Mouse (Mus musculus) lung, embryonic 15.5 days (tissue): Measurements from ENCODE around the gene Impg2. TPM values are rescaled to one million over a fixed set of nuclear protein-coding genes. Genes with fewer than 3 reads are reported as not detected.
A peak's percentile ranks its signal among the peaks of the same experiment; 100 is the strongest.

ENCODE experiments used
- ATAC-seq: fragments of 200-750 bp; cut with Nextera tagmentation; 2 replicates; pipeline ENCODE4 v1.8.0; 2017; ENCODE audit warnings: moderate number of reproducible peaks, borderline replicate concordance; ENCODE audit not compliant: low FRiP score, low TSS enrichment; ENCODE audit errors: extremely low read depth
- H3K27ac ChIP-seq: fragments of 300-500 bp; sonication (generic); 2 replicates; pipeline ENCODE4 v1.5.1; 2015; ENCODE audit warnings: moderate library complexity, mild to moderate bottlenecking, inconsistent platforms
- H3K27me3 ChIP-seq: fragments of 300-500 bp; sonication (generic); 2 replicates; pipeline ENCODE4 v1.6.1; 2015; ENCODE audit warnings: inconsistent platforms
- H3K36me3 ChIP-seq: fragments of 300-500 bp; sonication (generic); 2 replicates; pipeline ENCODE4 v1.6.1; 2015; ENCODE audit warnings: inconsistent platforms
- H3K4me1 ChIP-seq: fragments of 300-500 bp; sonication (generic); 2 replicates; pipeline ENCODE4 v1.6.1; 2015; ENCODE audit warnings: inconsistent platforms
- H3K4me2 ChIP-seq: fragments of 300-500 bp; sonication (generic); 2 replicates; pipeline ENCODE4 v1.6.1; 2015; ENCODE audit warnings: inconsistent platforms, mild to moderate bottlenecking, moderate library complexity
- H3K4me3 ChIP-seq: fragments of 300-500 bp; sonication (generic); 2 replicates; pipeline ENCODE4 v1.5.1; 2015; ENCODE audit warnings: mild to moderate bottlenecking, inconsistent platforms
- H3K9ac ChIP-seq: fragments of 300-500 bp; sonication (generic); 2 replicates; pipeline ENCODE4 v1.6.1; 2015; ENCODE audit warnings: inconsistent platforms
- H3K9me3 ChIP-seq: fragments of 300-500 bp; sonication (generic); 2 replicates; pipeline ENCODE4 v1.6.1; 2016; ENCODE audit warnings: inconsistent platforms
- WGBS: fragments of 180-500 bp; shearing (Covaris S2); methylation state at CpG from one replicate; pipeline ENCODE4 v1.1.7; 2015; 5-methylcytosine and 5-hydroxymethylcytosine counted together
- polyA plus RNA-seq: library from polyadenylated mRNA; unstranded; fragments of >200 nt; fragmentation: Nextera tagmentation; extraction: Ambion mirVana; gene quantifications from 2 replicates; pipeline ENCODE4 v1.2.1, GENCODE M21; 2015

Impg2 gene
- polyA plus RNA-seq, 1 experiment from 2014 or later: 0.10 TPM

DNA sequence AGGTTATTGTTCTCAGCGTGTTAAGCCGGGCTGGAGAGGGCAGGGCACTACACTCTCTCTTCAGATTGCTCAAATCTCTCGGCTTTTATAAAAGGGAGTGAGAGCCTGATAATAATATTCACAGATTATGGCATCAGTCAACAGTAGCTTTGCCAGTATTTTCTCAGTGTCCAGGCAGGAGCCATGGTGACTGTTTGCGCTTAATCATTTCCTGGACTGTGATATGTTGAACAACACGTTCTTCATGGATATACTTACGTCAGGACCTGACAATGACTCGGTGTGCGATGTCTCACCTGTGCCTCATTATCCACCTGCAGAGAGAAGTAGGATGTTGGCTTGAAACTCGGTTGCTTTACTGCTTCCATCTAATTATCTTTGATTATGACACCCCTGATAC, 74.9 kb downstream of the Impg2 start:
- no peak overlapping the region for H3K4me2 ChIP-seq

DNA sequence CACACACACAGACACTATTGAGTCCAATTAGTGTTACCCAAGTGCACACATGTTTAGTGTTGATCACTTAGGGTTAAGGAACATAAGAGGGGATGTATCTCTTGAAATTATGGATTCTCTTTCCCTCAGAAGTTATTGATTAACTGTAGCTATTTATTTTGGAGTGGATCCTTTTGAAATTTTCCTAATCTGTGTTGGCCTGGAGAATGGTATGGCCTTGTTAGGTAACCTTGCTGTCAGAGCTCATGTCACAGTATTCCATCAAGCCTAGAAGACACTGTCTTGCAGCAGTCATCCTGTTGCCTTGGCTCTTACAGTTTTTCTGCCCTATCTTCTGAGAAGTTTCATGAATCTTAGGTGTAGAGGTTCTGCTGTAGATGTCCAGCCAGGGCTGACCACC, 75.6 kb downstream of the Impg2 start:
- Histone ChIP-seq H3K4me1 (no peaks in the 10 kb centered on the region), H3K36me3 (no peaks in the 10 kb centered on the region), H3K4me3 (no peak overlapping the region), H3K27me3 (no peaks in the 10 kb centered on the region), H3K9ac (no peak overlapping the region), H3K4me2 (no peak overlapping the region), H3K27ac (no peak overlapping the region), H3K9me3 (no peaks in the 10 kb centered on the region)
- ATAC-seq: no peak

More for the DNA sequence above, 74.9 kb downstream of the Impg2 start:
- H3K27ac ChIP-seq: no peak overlapping the region
- H3K4me3 ChIP-seq: no peak overlapping the region
- H3K4me1 ChIP-seq: no peaks in the 10 kb centered on the region
- 70% methylated on average over 9 of the region's 9 CpGs for WGBS
- no peak overlapping the region for H3K9ac ChIP-seq
- no peaks in the 10 kb centered on the region for H3K9me3 ChIP-seq
- no peak for ATAC-seq
- no peaks in the 10 kb centered on the region for H3K36me3 ChIP-seq
- no peaks in the 10 kb centered on the region for H3K27me3 ChIP-seq

DNA sequence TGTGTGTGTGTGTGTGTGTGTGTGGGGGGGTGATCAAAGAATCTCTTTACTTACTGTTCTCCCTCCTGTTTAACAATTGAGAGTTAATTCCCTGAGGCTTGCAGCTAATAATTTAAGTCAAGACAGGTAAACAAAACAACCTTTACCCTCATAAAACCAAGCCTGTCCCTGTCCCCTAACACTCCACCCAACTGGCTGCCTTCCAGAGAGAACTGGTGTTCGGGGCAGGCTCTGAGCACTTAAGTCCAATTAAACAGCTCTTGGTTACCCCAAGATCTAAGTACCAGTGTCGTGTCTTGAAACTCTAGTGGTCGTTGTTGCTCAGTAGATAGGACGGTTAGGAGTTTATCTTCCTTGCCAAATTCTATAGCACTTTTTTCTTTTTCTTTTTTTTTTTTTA, 77.2 kb downstream of the Impg2 start:
- H3K9me3 ChIP-seq: no peaks in the 10 kb centered on the region
- H3K4me1 ChIP-seq: no peaks in the 10 kb centered on the region
- no peaks in the 10 kb centered on the region for H3K27me3 ChIP-seq
- no peak overlapping the region for H3K4me3 ChIP-seq
- H3K4me2 ChIP-seq: no peak overlapping the region
- H3K36me3 ChIP-seq: no peaks in the 10 kb centered on the region
- H3K27ac ChIP-seq: no peak overlapping the region
- no peak overlapping the region for H3K9ac ChIP-seq
- 41% methylated on average over 4 of the region's 4 CpGs for WGBS
- no peak for ATAC-seq

DNA sequence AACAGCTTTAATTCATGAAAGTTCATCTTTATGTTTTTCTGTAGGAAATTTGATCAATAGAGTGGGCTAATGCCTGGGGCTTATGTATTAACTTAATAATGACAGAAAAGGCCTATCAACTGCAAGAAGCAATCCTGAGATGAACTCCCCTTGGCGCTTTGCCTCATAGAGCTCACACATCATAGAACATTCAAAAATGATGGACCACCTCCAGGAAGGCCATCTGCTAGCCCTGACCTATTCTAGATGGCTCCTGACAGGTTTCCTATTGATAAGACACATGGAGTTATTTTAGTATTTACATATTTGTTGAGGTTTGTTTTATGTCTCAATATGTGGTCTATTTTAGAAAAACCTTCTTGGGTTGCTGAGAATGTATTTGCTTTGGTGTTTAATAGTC, 79.2 kb downstream of the Impg2 start:
- ATAC-seq: no peak
- WGBS: 100% methylated on average over 1 of the region's 1 CpGs
- H3K27me3 ChIP-seq: no peaks in the 10 kb centered on the region

DNA sequence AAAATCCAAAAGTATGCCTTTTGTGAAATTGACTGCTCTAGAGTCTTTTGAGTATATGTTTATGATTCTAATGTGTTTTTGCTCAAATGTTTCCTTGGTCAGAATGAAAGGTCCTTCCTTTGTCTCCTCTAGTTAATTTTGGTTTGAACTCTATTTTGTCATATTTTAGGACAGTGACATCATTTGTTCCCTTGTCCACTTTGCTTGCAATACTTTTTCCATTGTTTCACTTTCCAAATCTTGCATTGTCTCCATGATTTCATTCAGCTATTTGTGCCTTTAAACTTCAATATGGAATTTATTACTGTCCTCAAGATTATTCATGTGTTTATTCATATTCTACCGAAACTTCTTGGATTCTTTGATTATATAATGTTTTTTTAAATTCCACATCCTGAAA, 79.8 kb downstream of the Impg2 start:
- Histone ChIP-seq H3K9ac (no peak overlapping the region), H3K36me3 (no peaks in the 10 kb centered on the region), H3K4me3 (no peak overlapping the region), H3K9me3 (no peaks in the 10 kb centered on the region), H3K27ac (no peak overlapping the region), H3K4me2 (no peak overlapping the region), H3K27me3 (no peaks in the 10 kb centered on the region), H3K4me1 (no peaks in the 10 kb centered on the region)
- ATAC-seq: no peak
- WGBS: 43% methylated on average over 1 of the region's 1 CpGs

More for the DNA sequence above, 79.2 kb downstream of the Impg2 start:
- H3K4me3 ChIP-seq: no peak overlapping the region
- H3K4me1 ChIP-seq: no peaks in the 10 kb centered on the region
- H3K36me3 ChIP-seq: no peaks in the 10 kb centered on the region
- no peak overlapping the region for H3K9ac ChIP-seq
- H3K9me3 ChIP-seq: no peaks in the 10 kb centered on the region
- H3K4me2 ChIP-seq: no peak overlapping the region
- H3K27ac ChIP-seq: no peak overlapping the region

DNA sequence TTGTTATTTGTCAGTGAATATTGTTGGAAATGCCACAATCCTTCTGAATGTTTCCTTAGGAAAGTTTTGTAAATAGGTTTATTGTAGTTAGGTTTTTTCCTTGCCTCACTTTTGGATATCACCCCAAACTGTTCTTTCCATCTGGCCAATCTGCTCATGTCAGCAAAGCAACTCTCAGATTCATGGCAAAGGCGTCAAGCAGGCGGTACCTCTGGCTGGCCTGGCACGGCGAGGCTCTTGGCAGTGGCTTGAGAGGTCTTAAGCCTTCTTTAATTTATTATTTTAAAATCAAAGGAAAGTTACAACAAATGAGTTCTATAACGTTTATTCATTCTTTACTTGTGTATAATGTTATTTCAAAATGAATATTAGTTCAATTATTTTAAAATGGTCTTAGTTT, 82.0 kb downstream of the Impg2 start:
- no peak for ATAC-seq
- Histone ChIP-seq H3K27me3 (no peaks in the 10 kb centered on the region), H3K9me3 (no peaks in the 10 kb centered on the region), H3K9ac (no peak overlapping the region), H3K4me1 (no peaks in the 10 kb centered on the region), H3K4me2 (no peak overlapping the region), H3K4me3 (no peak overlapping the region), H3K36me3 (no peaks in the 10 kb centered on the region), H3K27ac (no peak overlapping the region)
- WGBS: 66% methylated on average over 5 of the region's 5 CpGs

DNA sequence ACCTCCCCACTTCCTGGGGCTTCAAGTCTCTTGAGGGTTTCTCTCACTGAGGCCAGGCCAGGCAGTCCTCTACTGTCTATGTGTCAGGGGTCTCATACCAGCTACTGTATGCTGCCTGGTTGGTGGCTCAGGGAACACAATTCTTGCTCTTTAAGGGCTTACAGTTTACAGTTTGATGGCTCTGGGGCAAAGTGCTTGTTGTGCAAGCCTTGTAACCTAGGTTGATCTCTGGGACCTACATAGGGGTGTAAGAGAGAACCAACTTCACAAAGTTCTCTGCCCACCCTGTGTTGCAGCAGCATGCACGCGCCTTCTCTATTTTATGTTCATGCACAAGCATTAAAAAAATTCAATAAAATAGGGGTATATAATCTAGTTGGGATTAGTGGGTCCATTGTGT, 82.9 kb downstream of the Impg2 start:
- Histone ChIP-seq H3K4me2 (no peak overlapping the region), H3K4me3 (no peak overlapping the region), H3K4me1 (no peaks in the 10 kb centered on the region), H3K9me3 (no peaks in the 10 kb centered on the region), H3K36me3 (no peaks in the 10 kb centered on the region), H3K27me3 (no peaks in the 10 kb centered on the region), H3K27ac (no peak overlapping the region), H3K9ac (no peak overlapping the region)
- WGBS: 96% methylated on average over 2 of the region's 2 CpGs
- ATAC-seq: no peak

DNA sequence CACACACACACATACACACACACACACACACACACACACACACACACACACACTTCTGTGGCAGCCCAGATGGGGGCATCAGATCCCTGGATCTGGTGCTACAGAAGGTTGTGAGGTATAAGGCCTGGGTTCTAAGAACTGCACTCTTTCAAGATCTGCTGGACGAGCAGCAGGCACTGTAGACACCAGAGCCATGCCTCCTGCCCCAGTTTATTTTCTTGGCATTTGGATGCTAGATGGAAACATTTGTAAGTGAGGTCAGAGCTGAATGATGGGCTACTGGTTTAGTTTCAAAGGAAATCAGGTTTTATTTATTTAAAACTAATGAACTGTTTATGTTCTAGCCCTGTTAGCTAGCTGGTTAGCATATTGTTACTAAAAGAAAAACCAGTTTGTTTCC, 90.8 kb downstream of the Impg2 start:
- Histone ChIP-seq H3K4me3 (no peak overlapping the region), H3K4me1 (peaks cover 12% of the 10 kb centered on the region; the same call in 1 of the 2 replicates), H3K9ac (no peak overlapping the region), H3K9me3 (no peaks in the 10 kb centered on the region), H3K27ac (no peak overlapping the region), H3K27me3 (no peaks in the 10 kb centered on the region; the same call in 1 of the 2 replicates), H3K4me2 (no peak overlapping the region), H3K36me3 (no peaks in the 10 kb centered on the region)
- WGBS: 54% methylated on average over 1 of the region's 1 CpGs
- ATAC-seq: no peak

DNA sequence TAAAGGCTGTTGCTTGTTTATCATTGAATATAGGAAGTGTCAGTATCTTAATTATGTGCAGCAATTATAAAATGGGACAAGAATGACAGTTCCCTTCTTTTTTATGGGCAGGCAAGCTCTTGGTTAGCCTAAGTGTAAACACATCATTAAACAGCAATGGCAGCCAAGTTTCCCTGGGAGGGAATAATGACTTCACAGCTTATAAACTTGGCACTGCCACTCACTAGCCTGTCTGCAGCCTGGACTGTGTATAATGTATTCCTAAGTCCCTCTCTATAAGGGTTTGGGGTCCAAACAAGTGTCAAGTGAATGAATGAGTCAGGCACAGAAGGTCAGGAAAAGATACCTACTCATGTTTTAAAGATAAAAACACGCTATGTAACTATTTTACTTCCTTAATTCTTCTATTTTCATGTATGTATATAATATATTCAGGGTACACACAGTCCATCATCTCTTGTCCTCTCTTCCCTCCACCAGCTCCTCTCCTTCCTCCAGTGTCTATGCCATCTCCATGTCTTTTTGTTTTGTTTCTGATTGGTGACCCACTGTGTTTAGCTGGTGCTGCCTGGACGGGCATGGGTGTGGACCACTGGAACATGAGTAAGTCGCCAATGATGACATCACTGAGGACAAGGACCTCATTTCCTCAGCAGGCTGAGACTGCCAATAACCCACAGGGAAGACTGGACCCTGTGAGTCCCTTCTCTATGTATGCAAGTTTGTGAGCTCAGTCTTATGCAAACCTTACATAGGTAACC, 92.0 kb downstream of the Impg2 start:
- H3K9me3 ChIP-seq: no peaks in the 10 kb centered on the region
- no peak overlapping the region for H3K27ac ChIP-seq
- H3K4me3 ChIP-seq: no peak overlapping the region
- peak; percentile 91; the same call in 1 of the 2 replicates for ATAC-seq
- H3K4me2 ChIP-seq: no peak overlapping the region
- H3K36me3 ChIP-seq: no peaks in the 10 kb centered on the region
- no peaks in the 10 kb centered on the region; the same call in 1 of the 2 replicates for H3K27me3 ChIP-seq
- H3K9ac ChIP-seq: no peak overlapping the region
- H3K4me1 ChIP-seq: peaks cover 12% of the 10 kb centered on the region; the same call in 1 of the 2 replicates
- WGBS: 48% methylated on average over 3 of the region's 3 CpGs

DNA sequence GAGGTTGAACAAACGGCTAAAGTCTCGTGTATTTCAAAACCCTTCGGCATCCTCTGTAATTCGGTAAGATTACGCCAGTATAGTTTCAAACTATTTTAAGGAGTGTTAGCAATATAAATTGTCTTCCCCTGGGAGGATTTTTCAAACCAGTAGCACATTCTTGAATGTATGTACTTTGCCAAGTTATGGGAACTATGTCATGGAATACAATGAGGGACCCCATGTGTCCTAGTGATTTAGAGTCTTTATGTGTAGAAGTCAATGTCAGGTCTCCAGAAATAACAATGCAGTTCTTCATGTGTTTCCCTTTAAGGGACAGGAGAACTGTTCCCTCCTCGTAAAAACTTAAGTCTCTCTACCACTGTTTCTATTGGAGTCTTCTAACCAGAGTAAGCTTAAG, 94.1 kb downstream of the Impg2 start:
- no peaks in the 10 kb centered on the region; the same call in 1 of the 2 replicates for H3K27me3 ChIP-seq
- H3K4me1 ChIP-seq: peaks cover 12% of the 10 kb centered on the region; the same call in 1 of the 2 replicates
- WGBS: 56% methylated on average over 6 of the region's 6 CpGs
- no peaks in the 10 kb centered on the region for H3K9me3 ChIP-seq
- ATAC-seq: no peak
- no peak overlapping the region for H3K9ac ChIP-seq
- no peak overlapping the region for H3K27ac ChIP-seq
- H3K4me3 ChIP-seq: no peak overlapping the region
- no peak overlapping the region for H3K4me2 ChIP-seq
- no peaks in the 10 kb centered on the region for H3K36me3 ChIP-seq

DNA sequence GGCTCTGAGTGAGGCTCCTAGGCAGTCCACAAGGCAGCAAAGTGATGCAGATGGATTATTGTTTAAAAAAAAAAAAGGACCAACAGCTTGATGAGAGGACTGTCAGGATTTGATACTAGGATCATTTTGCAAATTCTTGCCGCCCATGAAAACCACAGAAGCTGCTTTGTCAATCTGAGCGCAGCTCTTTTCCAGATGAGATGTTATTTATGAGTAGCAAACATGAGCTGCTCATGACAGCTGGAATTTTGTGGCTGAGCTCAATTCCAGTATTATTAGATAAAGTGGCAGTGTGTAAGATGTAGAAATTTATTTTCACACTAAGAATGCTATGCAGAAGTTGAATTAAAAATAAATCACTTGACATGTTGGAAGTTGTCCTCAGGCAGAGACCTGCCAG, 94.7 kb downstream of the Impg2 start:
- no peak for ATAC-seq
- Histone ChIP-seq H3K27ac (no peak overlapping the region), H3K4me1 (peaks cover 12% of the 10 kb centered on the region; the same call in 1 of the 2 replicates), H3K9ac (no peak overlapping the region), H3K4me3 (no peak overlapping the region), H3K36me3 (no peaks in the 10 kb centered on the region), H3K9me3 (no peaks in the 10 kb centered on the region), H3K27me3 (no peaks in the 10 kb centered on the region; the same call in 1 of the 2 replicates), H3K4me2 (no peak overlapping the region)
- WGBS: 46% methylated on average over 2 of the region's 2 CpGs

DNA sequence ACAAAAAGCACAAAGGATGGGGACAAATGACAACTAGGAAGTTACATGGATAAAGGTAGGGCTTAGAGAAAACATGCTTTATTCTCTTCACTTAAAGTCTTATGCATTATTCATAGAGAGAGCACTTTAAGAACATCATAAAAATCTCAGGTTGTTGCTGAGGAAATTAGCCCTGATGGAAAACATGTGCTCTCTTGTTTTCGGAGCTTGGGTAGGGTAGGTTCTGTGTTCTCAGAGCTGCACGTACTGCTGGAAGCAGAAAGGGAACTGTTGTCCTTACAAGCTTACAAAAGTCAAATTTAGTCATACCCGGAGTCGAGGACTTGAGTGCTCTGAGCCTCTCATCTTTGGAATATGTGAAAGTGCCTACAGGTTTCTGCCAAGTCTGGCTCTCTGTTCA, 98.9 kb downstream of the Impg2 start:
- no peaks in the 10 kb centered on the region for H3K36me3 ChIP-seq
- H3K4me1 ChIP-seq: 0 out of 2 replicates have a peak, but pooled peaks cover 2% of the 10 kb centered on the region
- WGBS: 80% methylated on average over 4 of the region's 4 CpGs
- no peaks in the 10 kb centered on the region for H3K27me3 ChIP-seq
- H3K9me3 ChIP-seq: no peaks in the 10 kb centered on the region
- ATAC-seq: no peak
- H3K4me3 ChIP-seq: no peak overlapping the region
- H3K9ac ChIP-seq: no peak overlapping the region
- no peak overlapping the region for H3K4me2 ChIP-seq
- no peak overlapping the region for H3K27ac ChIP-seq
